In genomic region chr13:35742696-35743095, GRCm38 (mm10) we compare ENCODE assay signal across 8 mouse cellular contexts.
A peak's percentile ranks its signal among the peaks of the same experiment; 100 is the strongest.
DNase-seq lines count a peak whose midpoint lies in the region; ATAC-seq and TF ChIP-seq lines count a peak whose summit lies in the region.

No protein-coding gene starts in this region.

- H3K9me3 ChIP-seq in heart, embryonic 12.5 days (replicated peaks) = peaks cover 9% of the 10 kb centered on the region
- H3K9me3 ChIP-seq in E14TG2a.4 (ENCODE audit: low read length) = no peaks in the 10 kb centered on the region
- H3K9me3 ChIP-seq in heart, embryonic 16.5 days (replicated peaks; ENCODE audit: control insufficient read depth, low read length) = peaks cover 12% of the 10 kb centered on the region

- TF ChIP-seq CTCF in E14TG2a.4 (conservative IDR thresholded peaks at IDR 0.05; ENCODE audit: low read length) = no peak

- H3K27ac ChIP-seq in heart, embryonic 12.5 days (ENCODE audit: poor library complexity, severe bottlenecking) = peak overlapping the region; percentile 94; the same call in 1 of the 2 replicates
- H3K27ac ChIP-seq in heart, embryonic 16.5 days (ENCODE audit: low read length) = no peak overlapping the region
- H3K27ac ChIP-seq in macrophage = no peak overlapping the region

- H3K27me3 ChIP-seq in heart, embryonic 12.5 days (replicated peaks) = peaks cover 12% of the 10 kb centered on the region
- no peaks in the 10 kb centered on the region for H3K27me3 ChIP-seq in E14TG2a.4 (ENCODE audit: insufficient read depth, low read length)
- no peaks in the 10 kb centered on the region; the same call in 1 of the 2 replicates for H3K27me3 ChIP-seq in heart, embryonic 16.5 days (ENCODE audit: control insufficient read depth, insufficient read depth, low read length)

- peak overlapping the region; percentile 93 for H3K9ac ChIP-seq in heart, embryonic 12.5 days
- peak overlapping the region; percentile 83 for H3K9ac ChIP-seq in heart, embryonic 16.5 days (ENCODE audit: low read length)

- no peak for DNase-seq in heart, postnatal 4 days
- no peak for DNase-seq in urinary bladder, postnatal 4 days (ENCODE audit: low spot score in 2 of 2)
- DNase-seq in B cell, adult 2 months = no peak
- DNase-seq in left cerebral cortex, postnatal 10 days (ENCODE audit: extremely low spot score in 1 of 2, low spot score in 2 of 2) = no peak

- H3K79me2 ChIP-seq in macrophage (ENCODE audit: inconsistent target) = peaks cover 57% of the 10 kb centered on the region

- ATAC-seq in heart, embryonic 12.5 days (ENCODE audit: insufficient number of reproducible peaks, low FRiP score) = no peak
- ATAC-seq in heart, embryonic 16.5 days (replicated peaks; ENCODE audit: extremely low read depth, insufficient read depth, low FRiP score) = no peak

- intact Hi-C loops in left cerebral cortex, postnatal 10 days (cut with DNase I) = loop anchor here (10.0 kb wide), 1 partner anchor 238 kb away; no protein-coding TSS in a partner anchor

- H3K4me1 ChIP-seq in heart, embryonic 12.5 days (replicated peaks) = peaks cover 21% of the 10 kb centered on the region
- H3K4me1 ChIP-seq in E14TG2a.4 (replicated peaks; ENCODE audit: low read depth, low read length) = peaks cover 67% of the 10 kb centered on the region
- H3K4me1 ChIP-seq in heart, embryonic 16.5 days (ENCODE audit: control insufficient read depth, insufficient read depth, low read length) = peaks cover 10% of the 10 kb centered on the region; the same call in 1 of the 2 replicates

- WGBS in heart, embryonic 12.5 days = 32% methylated on average over 4 of the region's 4 CpGs
- WGBS in heart, embryonic 16.5 days = 20% methylated on average over 4 of the region's 4 CpGs
- WGBS in macrophage (ENCODE audit: missing documents) = 51% methylated on average over 4 of the region's 4 CpGs

- H3K4me2 ChIP-seq in heart, embryonic 12.5 days = peak overlapping the region; percentile 73
- peak overlapping the region; percentile 68 for H3K4me2 ChIP-seq in heart, embryonic 16.5 days (ENCODE audit: low read depth, low read length)

- H3K4me3 ChIP-seq in heart, embryonic 12.5 days = peak overlapping the region; percentile 92
- H3K4me3 ChIP-seq in E14TG2a.4 (replicated peaks; ENCODE audit: low read length) = peak overlapping the region; percentile 86
- peak overlapping the region; percentile 74 for H3K4me3 ChIP-seq in heart, embryonic 16.5 days (ENCODE audit: low read length)
- H3K4me3 ChIP-seq in macrophage (ENCODE audit: inconsistent target) = peak overlapping the region; percentile 51

- 0 out of 2 replicates have a peak, but pooled peaks cover 2% of the 10 kb centered on the region for H3K36me3 ChIP-seq in heart, embryonic 12.5 days
- H3K36me3 ChIP-seq in E14TG2a.4 (ENCODE audit: insufficient read depth, low read length) = no peaks in the 10 kb centered on the region
- peaks cover 10% of the 10 kb centered on the region; the same call in 1 of the 2 replicates for H3K36me3 ChIP-seq in heart, embryonic 16.5 days (ENCODE audit: control insufficient read depth, insufficient read depth)
- no peaks in the 10 kb centered on the region for H3K36me3 ChIP-seq in macrophage (ENCODE audit: inconsistent target)
